Mouse (Mus musculus): ENCODE results near the gene Gm42791. TPM values are rescaled to one million over a fixed set of nuclear protein-coding genes. Genes with fewer than 3 reads are reported as not detected.

The Gm42791 gene
- polyA plus RNA-seq, 1 experiment from 2014 or later, result not detected

DNA sequence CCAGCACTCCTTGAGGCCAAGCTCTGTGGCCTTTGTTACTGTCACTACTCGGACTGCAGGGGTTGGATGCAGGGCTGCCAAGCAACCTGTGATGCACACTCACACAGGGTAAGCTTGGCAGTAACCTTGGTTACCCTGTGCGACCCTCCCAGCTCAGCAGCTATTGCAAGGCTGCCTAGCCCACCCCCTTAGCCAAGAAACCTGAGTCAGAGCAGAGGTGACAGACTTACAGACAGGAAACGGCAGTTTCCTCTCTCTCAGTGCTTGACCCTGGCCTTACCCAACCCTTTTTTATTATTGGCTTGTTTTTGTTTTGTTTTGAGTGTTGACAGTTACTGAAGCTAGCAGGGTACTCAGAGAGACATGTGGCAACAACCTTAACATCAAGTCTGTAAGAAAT lies 82.7 kb downstream of the Gm42791 start:
- DNase-seq (ENCODE audit: low spot score) (no peak), ATAC-seq (replicated peaks; ENCODE audit: low FRiP score) (no peak)
- no peak overlapping the region for H3K4me3 ChIP-seq (ENCODE audit: low read depth, low read length)
- H3K9ac ChIP-seq (ENCODE audit: low read length), result no peak overlapping the region
- H3K9me3 ChIP-seq (ENCODE audit: control insufficient read depth, low read length), result no peaks in the 10 kb centered on the region
- 65% methylated on average over 3 of the region's 3 CpGs for WGBS
- H3K27me3 ChIP-seq (ENCODE audit: control insufficient read depth, insufficient read depth, low read length), result no peaks in the 10 kb centered on the region
- H3K36me3 ChIP-seq (ENCODE audit: control insufficient read depth, insufficient read depth, low read length), result no peaks in the 10 kb centered on the region; the same call in 1 of the 2 replicates
- no peak overlapping the region for H3K4me2 ChIP-seq (ENCODE audit: low read depth, low read length, severe bottlenecking)
- peaks cover 10% of the 10 kb centered on the region; the same call in 1 of the 2 replicates for H3K4me1 ChIP-seq (replicated peaks; ENCODE audit: control insufficient read depth, insufficient read depth, low read length)
- no peak overlapping the region for H3K27ac ChIP-seq (ENCODE audit: low read depth, low read length)

DNA sequence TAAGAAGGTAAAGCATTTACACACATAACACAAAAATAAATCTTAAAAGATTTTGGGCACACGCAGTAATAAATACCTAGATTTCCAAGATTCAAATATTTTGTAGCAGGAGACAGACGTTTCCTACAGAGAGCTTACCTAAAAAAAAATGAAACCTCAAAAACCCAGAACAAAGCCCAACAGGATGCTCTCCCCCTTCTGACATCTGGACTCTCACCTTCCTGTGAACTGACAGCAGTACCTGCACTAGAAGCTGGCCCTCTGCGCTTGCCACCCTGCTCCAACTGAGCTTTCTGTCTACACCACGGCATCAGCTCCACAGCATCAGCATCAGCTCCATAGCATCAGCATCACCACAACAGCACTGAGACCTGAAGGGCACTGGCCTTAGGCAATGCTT lies 84.9 kb downstream of the Gm42791 start:
- H3K4me1 ChIP-seq (replicated peaks; ENCODE audit: control insufficient read depth, insufficient read depth, low read length), result peaks cover 10% of the 10 kb centered on the region; the same call in 1 of the 2 replicates
- H3K9ac ChIP-seq (ENCODE audit: low read length), result no peak overlapping the region
- H3K4me2 ChIP-seq (ENCODE audit: low read depth, low read length, severe bottlenecking), result no peak overlapping the region
- no peaks in the 10 kb centered on the region; the same call in 1 of the 2 replicates for H3K36me3 ChIP-seq (ENCODE audit: control insufficient read depth, insufficient read depth, low read length)
- ATAC-seq (replicated peaks; ENCODE audit: low FRiP score) (no peak), DNase-seq (ENCODE audit: low spot score) (no peak)
- no peak overlapping the region for H3K4me3 ChIP-seq (ENCODE audit: low read depth, low read length)
- H3K9me3 ChIP-seq (ENCODE audit: control insufficient read depth, low read length), result no peaks in the 10 kb centered on the region
- H3K27ac ChIP-seq (ENCODE audit: low read depth, low read length), result no peak overlapping the region
- WGBS, result 93% methylated on average over 4 of the region's 4 CpGs
- H3K27me3 ChIP-seq (ENCODE audit: control insufficient read depth, insufficient read depth, low read length), result no peaks in the 10 kb centered on the region

GRCm38 (mm10) chr5:148909402-148909801 lies 85.5 kb downstream of the Gm42791 start:
- no peaks in the 10 kb centered on the region for H3K27me3 ChIP-seq (ENCODE audit: control insufficient read depth, insufficient read depth, low read length)
- no peak overlapping the region for H3K4me2 ChIP-seq (ENCODE audit: low read depth, low read length, severe bottlenecking)
- 31% methylated on average over 6 of the region's 6 CpGs for WGBS
- no peak for ATAC-seq (replicated peaks; ENCODE audit: low FRiP score)
- H3K4me1 ChIP-seq (replicated peaks; ENCODE audit: control insufficient read depth, insufficient read depth, low read length), result peaks cover 10% of the 10 kb centered on the region; the same call in 1 of the 2 replicates
- no peaks in the 10 kb centered on the region; the same call in 1 of the 2 replicates for H3K36me3 ChIP-seq (ENCODE audit: control insufficient read depth, insufficient read depth, low read length)
- H3K9me3 ChIP-seq (ENCODE audit: control insufficient read depth, low read length), result no peaks in the 10 kb centered on the region
- no peak overlapping the region for H3K27ac ChIP-seq (ENCODE audit: low read depth, low read length)
- no peak for DNase-seq (ENCODE audit: low spot score)
- H3K4me3 ChIP-seq (ENCODE audit: low read depth, low read length), result no peak overlapping the region
- no peak overlapping the region; the same call in 1 of the 2 replicates for H3K9ac ChIP-seq (ENCODE audit: low read length)

- H3K4me2 ChIP-seq (ENCODE audit: low read depth, low read length, severe bottlenecking), result no peak overlapping the region
- H3K9me3 ChIP-seq (ENCODE audit: control insufficient read depth, low read length), result no peaks in the 10 kb centered on the region
- WGBS, result 24% methylated on average over 7 of the region's 7 CpGs
- no peak overlapping the region for H3K27ac ChIP-seq (ENCODE audit: low read depth, low read length)
- H3K9ac ChIP-seq (ENCODE audit: low read length), result no peak overlapping the region; the same call in 1 of the 2 replicates
- peaks cover 2% of the 10 kb centered on the region; the same call in 1 of the 2 replicates for H3K36me3 ChIP-seq (ENCODE audit: control insufficient read depth, insufficient read depth, low read length)
- H3K4me1 ChIP-seq (replicated peaks; ENCODE audit: control insufficient read depth, insufficient read depth, low read length), result peaks cover 10% of the 10 kb centered on the region; the same call in 1 of the 2 replicates
- peak; percentile 65; the same call in 1 of the 2 replicates for ATAC-seq (replicated peaks; ENCODE audit: low FRiP score)
- DNase-seq (ENCODE audit: low spot score), result no peak
- no peak overlapping the region for H3K4me3 ChIP-seq (ENCODE audit: low read depth, low read length)
- H3K27me3 ChIP-seq (ENCODE audit: control insufficient read depth, insufficient read depth, low read length), result no peaks in the 10 kb centered on the region
Observed at GRCm38 (mm10) chr5:148909057-148909395, 85.9 kb downstream of the Gm42791 start.

DNA sequence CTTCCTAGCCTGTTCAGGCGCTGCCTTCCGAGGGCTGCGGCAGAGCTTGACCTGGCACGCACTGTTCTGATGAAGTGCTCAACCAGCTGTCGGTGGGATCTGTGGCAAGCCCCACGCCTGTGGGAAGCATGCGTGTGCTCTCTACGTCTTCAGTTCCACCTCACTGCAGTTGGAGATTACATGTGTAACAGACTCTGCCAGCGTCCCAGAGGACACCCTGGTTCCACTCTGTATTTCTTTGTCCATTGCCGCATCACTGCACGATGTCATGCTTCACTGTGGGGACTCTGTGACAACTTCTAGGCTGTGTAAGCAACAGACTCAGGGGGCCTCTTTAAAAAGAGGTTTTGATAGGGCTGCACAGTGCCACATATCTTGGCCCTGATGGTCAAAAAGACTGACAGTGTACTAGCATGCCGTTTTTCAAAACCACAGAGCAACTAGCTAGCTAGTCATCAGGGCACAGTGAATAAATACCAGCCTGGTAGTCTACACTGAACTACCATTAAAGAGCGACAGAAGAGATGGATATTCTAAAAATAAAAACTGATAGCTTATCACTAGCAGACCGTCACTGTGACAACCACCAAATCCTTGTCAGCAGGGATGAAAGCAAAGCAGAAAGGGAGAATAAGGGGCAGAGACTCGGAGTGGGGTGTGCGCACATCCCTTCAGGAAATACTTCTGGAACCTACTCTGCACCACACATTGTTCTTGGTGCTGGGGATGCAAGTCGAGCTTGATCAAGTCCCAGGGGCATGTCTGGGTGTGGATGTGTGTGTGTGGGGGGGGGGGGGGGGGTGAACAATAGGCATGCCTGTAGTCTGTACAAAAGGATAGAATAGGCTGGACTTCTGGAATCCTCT lies 86.5 kb downstream of the Gm42791 start:
- WGBS, result 73% methylated on average over 17 of the region's 17 CpGs
- Histone ChIP-seq H3K4me1 (replicated peaks; ENCODE audit: control insufficient read depth, insufficient read depth, low read length) (peaks cover 10% of the 10 kb centered on the region; the same call in 1 of the 2 replicates), H3K4me2 (ENCODE audit: low read depth, low read length, severe bottlenecking) (no peak overlapping the region), H3K9me3 (ENCODE audit: control insufficient read depth, low read length) (no peaks in the 10 kb centered on the region), H3K36me3 (ENCODE audit: control insufficient read depth, insufficient read depth, low read length) (peaks cover 2% of the 10 kb centered on the region; the same call in 1 of the 2 replicates), H3K27me3 (ENCODE audit: control insufficient read depth, insufficient read depth, low read length) (no peaks in the 10 kb centered on the region), H3K27ac (ENCODE audit: low read depth, low read length) (peak overlapping the region; percentile 53; the same call in 1 of the 2 replicates), H3K9ac (ENCODE audit: low read length) (no peak overlapping the region), H3K4me3 (ENCODE audit: low read depth, low read length) (no peak overlapping the region)
- peak; percentile 25 for ATAC-seq (replicated peaks; ENCODE audit: low FRiP score)
- DNase-seq (ENCODE audit: low spot score), result no peak

GRCm38 (mm10) chr5:148906305-148906704 lies 88.6 kb downstream of the Gm42791 start:
- H3K4me3 ChIP-seq (ENCODE audit: low read depth, low read length), result no peak overlapping the region
- H3K4me2 ChIP-seq (ENCODE audit: low read depth, low read length, severe bottlenecking), result no peak overlapping the region
- H3K9me3 ChIP-seq (ENCODE audit: control insufficient read depth, low read length), result no peaks in the 10 kb centered on the region
- ATAC-seq (replicated peaks; ENCODE audit: low FRiP score) (no peak), DNase-seq (ENCODE audit: low spot score) (no peak)
- no peak overlapping the region for H3K27ac ChIP-seq (ENCODE audit: low read depth, low read length)
- H3K27me3 ChIP-seq (ENCODE audit: control insufficient read depth, insufficient read depth, low read length), result no peaks in the 10 kb centered on the region
- peaks cover 2% of the 10 kb centered on the region; the same call in 1 of the 2 replicates for H3K36me3 ChIP-seq (ENCODE audit: control insufficient read depth, insufficient read depth, low read length)
- H3K9ac ChIP-seq (ENCODE audit: low read length), result no peak overlapping the region
- peaks cover 10% of the 10 kb centered on the region; the same call in 1 of the 2 replicates for H3K4me1 ChIP-seq (replicated peaks; ENCODE audit: control insufficient read depth, insufficient read depth, low read length)
- 86% methylated on average over 4 of the region's 4 CpGs for WGBS

- WGBS, result 83% methylated on average over 6 of the region's 6 CpGs
Observed at GRCm38 (mm10) chr5:148904846-148905245, 90.1 kb downstream of the Gm42791 start.

DNA sequence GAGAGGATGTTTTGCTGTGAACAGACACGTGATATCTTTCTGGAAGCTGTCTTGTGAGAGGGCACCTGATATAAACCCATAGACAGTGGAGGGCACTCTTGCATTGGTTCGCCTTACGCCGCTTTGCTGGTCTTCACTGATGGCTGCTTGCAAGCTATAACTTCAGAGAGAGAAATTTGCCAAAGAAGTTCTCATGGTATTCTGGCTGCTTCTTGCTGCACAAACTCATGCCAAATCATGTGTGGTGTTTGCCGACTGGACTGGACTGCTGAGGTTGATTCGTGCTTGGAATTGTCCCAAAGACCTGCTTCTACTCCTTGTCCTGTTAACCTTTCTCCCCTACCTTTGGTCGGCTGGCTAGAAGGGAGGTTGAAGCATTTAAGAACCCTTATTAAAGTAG lies 95.6 kb downstream of the Gm42791 start:
- no peaks in the 10 kb centered on the region for H3K27me3 ChIP-seq (ENCODE audit: control insufficient read depth, insufficient read depth, low read length)
- peaks cover 4% of the 10 kb centered on the region; the same call in 1 of the 2 replicates for H3K4me1 ChIP-seq (replicated peaks; ENCODE audit: control insufficient read depth, insufficient read depth, low read length)
- peaks cover 2% of the 10 kb centered on the region; the same call in 1 of the 2 replicates for H3K36me3 ChIP-seq (ENCODE audit: control insufficient read depth, insufficient read depth, low read length)
- H3K4me3 ChIP-seq (ENCODE audit: low read depth, low read length), result no peak overlapping the region
- ATAC-seq (replicated peaks; ENCODE audit: low FRiP score) (no peak), DNase-seq (ENCODE audit: low spot score) (no peak)
- WGBS, result 95% methylated on average over 7 of the region's 7 CpGs
- H3K9ac ChIP-seq (ENCODE audit: low read length), result no peak overlapping the region
- no peaks in the 10 kb centered on the region for H3K9me3 ChIP-seq (ENCODE audit: control insufficient read depth, low read length)
- H3K27ac ChIP-seq (ENCODE audit: low read depth, low read length), result no peak overlapping the region
- no peak overlapping the region for H3K4me2 ChIP-seq (ENCODE audit: low read depth, low read length, severe bottlenecking)

More at GRCm38 (mm10) chr5:148904846-148905245, 90.1 kb downstream of the Gm42791 start:
- Histone ChIP-seq H3K9ac (ENCODE audit: low read length) (no peak overlapping the region), H3K27ac (ENCODE audit: low read depth, low read length) (no peak overlapping the region), H3K36me3 (ENCODE audit: control insufficient read depth, insufficient read depth, low read length) (peaks cover 2% of the 10 kb centered on the region; the same call in 1 of the 2 replicates), H3K4me2 (ENCODE audit: low read depth, low read length, severe bottlenecking) (no peak overlapping the region), H3K9me3 (ENCODE audit: control insufficient read depth, low read length) (no peaks in the 10 kb centered on the region), H3K4me3 (ENCODE audit: low read depth, low read length) (no peak overlapping the region), H3K4me1 (replicated peaks; ENCODE audit: control insufficient read depth, insufficient read depth, low read length) (peaks cover 10% of the 10 kb centered on the region; the same call in 1 of the 2 replicates), H3K27me3 (ENCODE audit: control insufficient read depth, insufficient read depth, low read length) (no peaks in the 10 kb centered on the region)
- ATAC-seq (replicated peaks; ENCODE audit: low FRiP score), result no peak
- no peak for DNase-seq (ENCODE audit: low spot score)

All from forebrain, embryonic 11.5 days (tissue).